ENCODE assay signal across 24 mouse cellular contexts in genomic region chr17:35192924-35193323, GRCm38 (mm10). TPM values are rescaled to one million over a fixed set of nuclear protein-coding genes. Genes with fewer than 3 reads are reported as not detected.
DNase-seq lines count a peak whose midpoint lies in the region; ATAC-seq and TF ChIP-seq lines count a peak whose summit lies in the region.
"Had no signal": no experiment of that assay in that cellular context is flagged by ENCODE, and none has a peak within 500 bp of the region (broad histone marks: within the 10 kb centered on the region; RNA-seq: fewer than 3 reads in every experiment).

No protein-coding gene starts in this region.

- TF ChIP-seq POLR2A in bone marrow, adult 2 months (IDR thresholded peaks at IDR 0.05; ENCODE audit: borderline replicate concordance, control insufficient read depth, low read depth, low read length) = no peak

- intact Hi-C loops in gastrocnemius, adult 2 months (cut with DNase I) = no loop called here

- WGBS in liver, embryonic 16.5 days (ENCODE audit: insufficient replicate concordance) = 40% methylated on average over 5 of the region's 5 CpGs
- WGBS in bone marrow, adult 2 months = 14% methylated on average over 5 of the region's 5 CpGs

- no peaks in the 10 kb centered on the region for H3K9me3 ChIP-seq in liver, embryonic 16.5 days (replicated peaks; ENCODE audit: control insufficient read depth, low read length)
- H3K9me3 ChIP-seq: embryonic facial prominence, embryonic 10.5 days; forebrain, embryonic 13.5 days; heart, embryonic 12.5 days; intestine, embryonic 15.5 days; limb, embryonic 10.5 days; midbrain, embryonic 10.5 days; neural tube, embryonic 12.5 days had no signal

- no peak overlapping the region for H3K4me2 ChIP-seq in liver, embryonic 16.5 days (ENCODE audit: low read depth, low read length)
- H3K4me2 ChIP-seq: forebrain, embryonic 13.5 days; heart, embryonic 12.5 days; hindbrain, embryonic 14.5 days; intestine, embryonic 15.5 days; lung, embryonic 14.5 days; neural tube, embryonic 12.5 days had no signal

- peaks cover 12% of the 10 kb centered on the region for H3K4me1 ChIP-seq in liver, embryonic 16.5 days (ENCODE audit: control insufficient read depth, low read depth, low read length)
- peaks cover 13% of the 10 kb centered on the region; the same call in 1 of the 2 replicates for H3K4me1 ChIP-seq in bone marrow, adult 2 months (ENCODE audit: control insufficient read depth, insufficient read depth, low read length)

- no peak overlapping the region for H3K4me3 ChIP-seq in liver, embryonic 16.5 days (ENCODE audit: low read depth, low read length)
- H3K4me3 ChIP-seq in bone marrow, adult 2 months (replicated peaks; ENCODE audit: control insufficient read depth, low read depth, low read length) = no peak overlapping the region
- no peak overlapping the region for H3K4me3 ChIP-seq in gastrocnemius, adult 2 months
- H3K4me3 ChIP-seq: embryonic facial prominence, embryonic 10.5 days; forebrain, embryonic 13.5 days; heart, embryonic 12.5 days; intestine, embryonic 15.5 days; left cerebral cortex, adult 2 months; limb, embryonic 10.5 days; midbrain, embryonic 10.5 days; neural tube, embryonic 12.5 days had no signal

- no peak for TF ChIP-seq CTCF in bone marrow, adult 2 months (IDR thresholded peaks at IDR 0.05; ENCODE audit: control insufficient read depth, insufficient read depth, low read length)
- no peak for TF ChIP-seq CTCF in gastrocnemius, adult 2 months (IDR thresholded peaks at IDR 0.05)

- H3K27ac ChIP-seq in liver, embryonic 16.5 days (ENCODE audit: low read length) = peak overlapping the region; percentile 64
- peak overlapping the region; percentile 92 for H3K27ac ChIP-seq in bone marrow, adult 2 months (ENCODE audit: control insufficient read depth, insufficient read depth, low read depth, low read length, poor library complexity)
- no peak overlapping the region for H3K27ac ChIP-seq in gastrocnemius, adult 2 months
- H3K27ac ChIP-seq: embryonic facial prominence, embryonic 10.5 days; forebrain, embryonic 13.5 days; hindbrain, embryonic 14.5 days; intestine, embryonic 15.5 days; kidney, postnatal 0 days; left cerebral cortex, adult 2 months; limb, embryonic 10.5 days; midbrain, embryonic 10.5 days; neural tube, embryonic 12.5 days had no signal

- no peak overlapping the region for H3K9ac ChIP-seq in liver, embryonic 16.5 days (ENCODE audit: low read depth, low read length)
- H3K9ac ChIP-seq: forebrain, embryonic 13.5 days; heart, embryonic 12.5 days; hindbrain, embryonic 14.5 days; intestine, embryonic 15.5 days; lung, embryonic 14.5 days; neural tube, embryonic 12.5 days had no signal

- ATAC-seq in liver, embryonic 16.5 days (ENCODE audit: low read depth) = no peak
- peak; percentile 47 for ATAC-seq in megakaryocyte progenitor cell, adult 5-6 weeks (replicated peaks; ENCODE audit: poor library complexity)
- ATAC-seq: CD4-positive, CD25-positive, alpha-beta regulatory T cell, adult 4 months; forebrain, embryonic 13.5 days; intestine, embryonic 15.5 days had no signal

- no peak for DNase-seq in liver
- peak; percentile 47 to 51 for DNase-seq in B cell, adult 2 months
- DNase-seq in gastrocnemius, adult 2 months = no peak
- DNase-seq in lung, postnatal 10 days = no peak
- DNase-seq: cerebellum, adult 11 months; cerebellum, postnatal 25 days; gastrocnemius, postnatal 36 days; lung, embryonic 14.5 days; right cerebral cortex, postnatal 14 days had no signal

- no peaks in the 10 kb centered on the region for H3K36me3 ChIP-seq in liver, embryonic 16.5 days (ENCODE audit: control insufficient read depth, insufficient read depth)
- H3K36me3 ChIP-seq: embryonic facial prominence, embryonic 10.5 days; heart, embryonic 12.5 days; intestine, embryonic 15.5 days; limb, embryonic 10.5 days; midbrain, embryonic 10.5 days; neural tube, embryonic 12.5 days had no signal

- H3K27me3 ChIP-seq in liver, embryonic 16.5 days (ENCODE audit: control insufficient read depth, insufficient read depth, low read depth, low read length) = peaks cover 31% of the 10 kb centered on the region

RNA-seq across cellular contexts. Expression of gene Ltb, which starts 1.3 kb away (rescaled TPM):
- polyA plus RNA-seq in liver, embryonic 16.5 days (2015; fragmentation: Nextera tagmentation; extraction: Ambion mirVana) = 1.2 and 2.4 TPM in 2 replicates
- polyA plus RNA-seq in bone marrow, adult 2 months (2011; ENCODE audit: insufficient read depth, insufficient read length, low replicate concordance, missing spikeins) = 38.6 and 66.2 TPM in 2 replicates
- total RNA-seq in megakaryocyte progenitor cell, adult 5-6 weeks (2015) = 0.22 and 0.81 TPM in 2 replicates
- total RNA-seq in megakaryocyte progenitor cell, adult 5-6 weeks (2017) = 0.47 and 4.4 TPM in 2 replicates
- not detected for total RNA-seq in gastrocnemius, adult 2 months (2021)
- polyA plus RNA-seq: forebrain, embryonic 13.5 days; lung, embryonic 14.5 days had no signal

RNA-seq across cellular contexts. Expression of gene Lst1, which starts 4.7 kb away (rescaled TPM):
- 38.8 and 41.4 TPM in 2 replicates for polyA plus RNA-seq in liver, embryonic 16.5 days (2015; fragmentation: Nextera tagmentation; extraction: Ambion mirVana)
- 50.4 and 139 TPM in 2 replicates for polyA plus RNA-seq in bone marrow, adult 2 months (2011; ENCODE audit: insufficient read depth, insufficient read length, low replicate concordance, missing spikeins)
- 65.2 and 70.1 TPM in 2 replicates for total RNA-seq in megakaryocyte progenitor cell, adult 5-6 weeks (2015)
- 47.2 and 99.6 TPM in 2 replicates for total RNA-seq in megakaryocyte progenitor cell, adult 5-6 weeks (2017)
- 1 to 10 TPM in 1 of 2 experiments, under 1 TPM in 1; 0.67 to 1.2 TPM for total RNA-seq in gastrocnemius, adult 2 months (2021)

RNA-seq across cellular contexts. Expression of gene Tnf, which starts 8.9 kb away (rescaled TPM):
- 0.36 and 0.48 TPM in 2 replicates for polyA plus RNA-seq in liver, embryonic 16.5 days (2015; fragmentation: Nextera tagmentation; extraction: Ambion mirVana)
- 3.2 and 7.4 TPM in 2 replicates for polyA plus RNA-seq in bone marrow, adult 2 months (2011; ENCODE audit: insufficient read depth, insufficient read length, low replicate concordance, missing spikeins)
- total RNA-seq in megakaryocyte progenitor cell, adult 5-6 weeks (2015) = 18.6 and 33.2 TPM in 2 replicates
- total RNA-seq in megakaryocyte progenitor cell, adult 5-6 weeks (2017) = 11.1 and 16.4 TPM in 2 replicates
- total RNA-seq in gastrocnemius, adult 2 months (2021) = not detected
- total RNA-seq: left cerebral cortex, adult 2 months had no signal
- polyA plus RNA-seq: embryonic facial prominence, embryonic 10.5 days; forebrain, embryonic 13.5 days; heart, embryonic 12.5 days; hindbrain, embryonic 14.5 days; intestine, embryonic 15.5 days; limb, embryonic 10.5 days; midbrain, embryonic 10.5 days; neural tube, embryonic 12.5 days had no signal

RNA-seq across cellular contexts. Expression of gene Lta, which starts 12.2 kb away (rescaled TPM):
- not detected in 2 replicates for polyA plus RNA-seq in liver, embryonic 16.5 days (2015; fragmentation: Nextera tagmentation; extraction: Ambion mirVana)
- 3.5 and 4.4 TPM in 2 replicates for polyA plus RNA-seq in bone marrow, adult 2 months (2011; ENCODE audit: insufficient read depth, insufficient read length, low replicate concordance, missing spikeins)
- not detected in 2 replicates for total RNA-seq in megakaryocyte progenitor cell, adult 5-6 weeks (2015)
- not detected in 2 replicates for total RNA-seq in megakaryocyte progenitor cell, adult 5-6 weeks (2017)
- total RNA-seq in gastrocnemius, adult 2 months (2021) = under 1 TPM in 1 of 2 experiments, not detected in 1; 0.41 TPM
- total RNA-seq: heart, postnatal 25 days had no signal
- polyA plus RNA-seq: embryonic facial prominence, embryonic 10.5 days; forebrain, embryonic 13.5 days; heart, embryonic 12.5 days; kidney, postnatal 0 days; limb, embryonic 10.5 days; midbrain, embryonic 10.5 days; neural tube, embryonic 12.5 days had no signal

RNA-seq across cellular contexts. Expression of gene Aif1, which starts 17.1 kb away (rescaled TPM):
- 22.8 and 23.2 TPM in 2 replicates for polyA plus RNA-seq in liver, embryonic 16.5 days (2015; fragmentation: Nextera tagmentation; extraction: Ambion mirVana)
- polyA plus RNA-seq in bone marrow, adult 2 months (2011; ENCODE audit: insufficient read depth, insufficient read length, low replicate concordance, missing spikeins) = 48.9 and 51.7 TPM in 2 replicates
- total RNA-seq in megakaryocyte progenitor cell, adult 5-6 weeks (2015) = 5.8 and 12.4 TPM in 2 replicates
- total RNA-seq in megakaryocyte progenitor cell, adult 5-6 weeks (2017) = 8.9 and 11.5 TPM in 2 replicates
- under 1 TPM in 1 of 2 experiments, not detected in 1; 0.75 TPM for total RNA-seq in gastrocnemius, adult 2 months (2021)

Comparison
In these comparisons a context has a peak if more than half of its experiments do, and no peak if none do; other contexts are left out.
1. DNase-seq: peak in B cell, adult 2 months (2 of 2); none in liver (single experiment), gastrocnemius, adult 2 months (single experiment) and lung, postnatal 10 days (single experiment).
2. RNA of gene Lst1, which starts 4.7 kb away (total RNA-seq): 47.2 to 99.6 TPM in megakaryocyte progenitor cell, adult 5-6 weeks; 0.67 to 1.2 TPM in gastrocnemius, adult 2 months; every median in the first group is over 10 times any median in the second.
3. RNA of gene Tnf, which starts 8.9 kb away (total RNA-seq): 11.1 to 33.2 TPM in megakaryocyte progenitor cell, adult 5-6 weeks; not detected in gastrocnemius, adult 2 months; every median in the first group is over 10 times any median in the second.